In the genomic region with DNA sequence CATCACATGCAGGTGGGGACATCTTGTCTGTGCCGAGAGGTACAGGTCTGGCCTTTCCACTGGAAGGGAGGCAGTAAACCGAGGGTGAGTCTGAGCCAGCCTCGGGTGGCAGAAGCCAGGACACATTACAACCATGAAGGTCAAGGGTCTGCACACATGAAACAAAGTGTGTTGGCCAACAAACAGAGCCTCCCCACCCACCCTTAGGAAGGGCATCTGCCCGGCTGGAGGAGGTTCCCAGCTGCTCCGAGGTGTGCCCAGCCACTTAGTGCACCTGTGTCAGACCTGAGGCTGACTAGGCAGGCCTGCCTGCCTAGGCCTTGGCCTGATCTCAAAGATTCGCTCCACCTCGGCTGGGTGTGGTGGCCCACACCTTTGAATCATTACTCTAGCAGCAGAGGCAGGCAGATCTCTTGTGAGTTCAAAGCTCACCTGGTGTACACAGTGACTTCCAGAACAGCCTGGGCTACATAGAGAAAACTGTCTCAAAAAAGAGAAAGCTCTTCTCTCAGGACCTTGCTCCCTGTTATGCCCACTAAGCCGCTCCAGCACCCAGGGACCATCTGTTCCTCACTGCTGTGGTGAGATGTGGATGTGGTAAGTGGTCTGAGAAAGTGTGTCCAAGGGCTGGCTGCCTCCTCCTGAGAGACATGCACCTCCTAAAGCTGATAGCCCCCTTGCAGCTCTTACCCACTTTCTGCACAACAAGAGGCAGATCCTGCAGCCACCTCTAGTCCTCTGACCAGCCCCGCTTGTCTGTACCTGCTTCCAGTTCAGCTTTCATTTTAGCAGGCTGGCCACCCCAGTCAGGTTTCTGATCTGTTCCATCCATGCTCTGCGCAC, we compare ENCODE assay signal across 9 mouse cellular contexts. TPM values are rescaled to one million over a fixed set of nuclear protein-coding genes. Genes with fewer than 3 reads are reported as not detected.
A peak's percentile ranks its signal among the peaks of the same experiment; 100 is the strongest.
DNase-seq lines count a peak whose midpoint lies in the region; ATAC-seq and TF ChIP-seq lines count a peak whose summit lies in the region.
"Had no signal": no experiment of that assay in that cellular context is flagged by ENCODE, and none has a peak within 500 bp of the region (broad histone marks: within the 10 kb centered on the region; RNA-seq: fewer than 3 reads in every experiment).

No protein-coding gene starts in this region.

- no peak for ATAC-seq in forebrain, postnatal 0 days
- no peak for ATAC-seq in kidney, postnatal 0 days (replicated peaks; ENCODE audit: low FRiP score, low read depth)
- no peak for ATAC-seq in midbrain, postnatal 0 days (ENCODE audit: low FRiP score)

- H3K4me1 ChIP-seq in brown adipose tissue, adult 24 weeks (ENCODE audit: control insufficient read depth, insufficient read depth, insufficient read length, low read length) = peaks cover 8% of the 10 kb centered on the region; the same call in 1 of the 2 replicates
- H3K4me1 ChIP-seq in forebrain, postnatal 0 days (ENCODE audit: insufficient read depth) = peaks cover 5% of the 10 kb centered on the region
- peaks cover 4% of the 10 kb centered on the region for H3K4me1 ChIP-seq in kidney, postnatal 0 days (replicated peaks; ENCODE audit: insufficient read depth, low read length)
- H3K4me1 ChIP-seq in midbrain, postnatal 0 days (ENCODE audit: insufficient read depth, low read length) = peaks cover 7% of the 10 kb centered on the region; the same call in 1 of the 2 replicates

- H3K9ac ChIP-seq in forebrain, postnatal 0 days = peak overlapping the region; percentile 100; the same call in 1 of the 2 replicates
- no peak overlapping the region for H3K9ac ChIP-seq in kidney, postnatal 0 days (ENCODE audit: low read depth, low read length)
- H3K9ac ChIP-seq in midbrain, postnatal 0 days (replicated peaks; ENCODE audit: low read length, poor library complexity, severe bottlenecking) = no peak overlapping the region

- no peak overlapping the region for H3K4me3 ChIP-seq in brown adipose tissue, adult 24 weeks (ENCODE audit: insufficient read depth, low read depth, low read length)
- no peak overlapping the region for H3K4me3 ChIP-seq in forebrain, postnatal 0 days (ENCODE audit: low read depth, low read length)
- no peak overlapping the region for H3K4me3 ChIP-seq in kidney, postnatal 0 days (replicated peaks; ENCODE audit: low read depth, low read length)
- no peak overlapping the region for H3K4me3 ChIP-seq in midbrain, postnatal 0 days (ENCODE audit: low read depth, low read length)

- TF ChIP-seq CTCF in forebrain, postnatal 0 days (IDR thresholded peaks at IDR 0.05; ENCODE audit: low read depth) = no peak
- TF ChIP-seq CTCF in kidney, postnatal 0 days (IDR thresholded peaks at IDR 0.05; ENCODE audit: low read depth) = no peak
- TF ChIP-seq CTCF in midbrain, postnatal 0 days (IDR thresholded peaks at IDR 0.05) = no peak

- H3K4me2 ChIP-seq in forebrain, postnatal 0 days (ENCODE audit: low read depth) = 0 out of 2 replicates have a peak overlapping the region, but pooled peaks have one; percentile 98
- peak overlapping the region; percentile 97; the same call in 1 of the 2 replicates for H3K4me2 ChIP-seq in kidney, postnatal 0 days (ENCODE audit: low read length)
- peak overlapping the region; percentile 74; the same call in 1 of the 2 replicates for H3K4me2 ChIP-seq in midbrain, postnatal 0 days (ENCODE audit: low read depth, low read length, poor library complexity, severe bottlenecking)

- H3K27ac ChIP-seq in brown adipose tissue, adult 24 weeks (replicated peaks; ENCODE audit: low read depth, low read length) = peak overlapping the region; percentile 100
- H3K27ac ChIP-seq in forebrain, postnatal 0 days (ENCODE audit: low read depth, low read length) = peak overlapping the region; percentile 100
- peak overlapping the region; percentile 100 for H3K27ac ChIP-seq in kidney, postnatal 0 days
- peak overlapping the region; percentile 99 for H3K27ac ChIP-seq in midbrain, postnatal 0 days (ENCODE audit: low read depth, low read length)

- intact Hi-C loops in left cerebral cortex, postnatal 14 days (cut with DNase I) = no loop called here

- DNase-seq in left cerebral cortex, postnatal 14 days (ENCODE audit: low spot score in 2 of 2) = peak; percentile 4 to 10
- DNase-seq in left cerebral cortex, adult 11 months (ENCODE audit: low spot score) = no peak
- DNase-seq in forebrain, postnatal 0 days = no peak
- DNase-seq in kidney, postnatal 0 days (ENCODE audit: low spot score) = no peak
- no peak for DNase-seq in midbrain, postnatal 0 days (ENCODE audit: low spot score)
- DNase-seq in MN1 (ENCODE audit: low spot score) = no peak
- DNase-seq in B cell, adult 2 months = no peak

- no peaks in the 10 kb centered on the region for H3K9me3 ChIP-seq in forebrain, postnatal 0 days (ENCODE audit: low read length)
- H3K9me3 ChIP-seq in kidney, postnatal 0 days (replicated peaks; ENCODE audit: low read length) = no peaks in the 10 kb centered on the region
- H3K9me3 ChIP-seq in midbrain, postnatal 0 days (ENCODE audit: low read length) = no peaks in the 10 kb centered on the region

- WGBS in forebrain, postnatal 0 days = 86% methylated on average over 10 of the region's 10 CpGs
- WGBS in kidney, postnatal 0 days = 67% methylated on average over 10 of the region's 10 CpGs
- WGBS in midbrain, postnatal 0 days = 88% methylated on average over 10 of the region's 10 CpGs

- H3K27me3 ChIP-seq in forebrain, postnatal 0 days (ENCODE audit: insufficient read depth, low read length) = no peaks in the 10 kb centered on the region
- H3K27me3 ChIP-seq in kidney, postnatal 0 days (ENCODE audit: insufficient read depth, low read length) = no peaks in the 10 kb centered on the region
- H3K27me3 ChIP-seq in midbrain, postnatal 0 days (ENCODE audit: insufficient read depth, low read length) = no peaks in the 10 kb centered on the region

- H3K36me3 ChIP-seq in forebrain, postnatal 0 days (ENCODE audit: insufficient read depth) = peaks cover 6% of the 10 kb centered on the region
- 0 out of 2 replicates have a peak, but pooled peaks cover 4% of the 10 kb centered on the region for H3K36me3 ChIP-seq in kidney, postnatal 0 days (ENCODE audit: insufficient read depth, low read length)
- H3K36me3 ChIP-seq in midbrain, postnatal 0 days (ENCODE audit: insufficient read depth, low read length) = no peaks in the 10 kb centered on the region

RNA-seq across cellular contexts. Expression of gene Actg1, which starts 3.1 kb away (rescaled TPM):
- total RNA-seq in left cerebral cortex, postnatal 14 days (2021) = 1,000 to 10,000 TPM; 1,748 to 1,778 TPM
- 325 and 418 TPM in 2 replicates for polyA plus RNA-seq in brown adipose tissue, adult 24 weeks (2012; ENCODE audit: insufficient read depth, insufficient read length, missing spikeins)
- total RNA-seq in forebrain, postnatal 0 days (2014; rRNA removed) = 2,455 and 2,516 TPM in 2 replicates
- 4,096 and 4,381 TPM in 2 replicates for polyA plus RNA-seq in forebrain, postnatal 0 days (2015; fragmentation: Nextera tagmentation; extraction: Ambion mirVana)
- 2,251 and 2,404 TPM in 2 replicates for polyA plus RNA-seq in kidney, postnatal 0 days (2015; fragmentation: Nextera tagmentation; extraction: Ambion mirVana)
- 2,534 and 2,842 TPM in 2 replicates for total RNA-seq in midbrain, postnatal 0 days (2014; rRNA removed)
- 3,992 and 4,056 TPM in 2 replicates for polyA plus RNA-seq in midbrain, postnatal 0 days (2015; fragmentation: Nextera tagmentation; extraction: Ambion mirVana)

RNA-seq across cellular contexts. Expression of gene Fscn2, which starts 9.9 kb away (rescaled TPM):
- total RNA-seq in left cerebral cortex, postnatal 14 days (2021) = under 1 TPM in 1 of 2 experiments, not detected in 1; 0.80 TPM
- not detected in 2 replicates for polyA plus RNA-seq in brown adipose tissue, adult 24 weeks (2012; ENCODE audit: insufficient read depth, insufficient read length, missing spikeins)
- total RNA-seq in forebrain, postnatal 0 days (2014; rRNA removed) = 0.29 TPM in 1 of 2 replicates, not detected in the other
- 1.9 and 2.0 TPM in 2 replicates for polyA plus RNA-seq in forebrain, postnatal 0 days (2015; fragmentation: Nextera tagmentation; extraction: Ambion mirVana)
- 1.3 and 1.5 TPM in 2 replicates for polyA plus RNA-seq in kidney, postnatal 0 days (2015; fragmentation: Nextera tagmentation; extraction: Ambion mirVana)
- total RNA-seq in midbrain, postnatal 0 days (2014; rRNA removed) = 0.71 TPM in 1 of 2 replicates, not detected in the other
- 0.71 and 1.5 TPM in 2 replicates for polyA plus RNA-seq in midbrain, postnatal 0 days (2015; fragmentation: Nextera tagmentation; extraction: Ambion mirVana)
- total RNA-seq: left cerebral cortex, adult 18-20 months had no signal

RNA-seq across cellular contexts. Expression of gene Faap100, which starts 27.1 kb away (rescaled TPM):
- 10 to 100 TPM; 30.4 to 35.9 TPM for total RNA-seq in left cerebral cortex, postnatal 14 days (2021)
- 6.2 and 7.3 TPM in 2 replicates for polyA plus RNA-seq in brown adipose tissue, adult 24 weeks (2012; ENCODE audit: insufficient read depth, insufficient read length, missing spikeins)
- 107 and 132 TPM in 2 replicates for total RNA-seq in forebrain, postnatal 0 days (2014; rRNA removed)
- 73.4 and 97.8 TPM in 2 replicates for polyA plus RNA-seq in forebrain, postnatal 0 days (2015; fragmentation: Nextera tagmentation; extraction: Ambion mirVana)
- polyA plus RNA-seq in kidney, postnatal 0 days (2015; fragmentation: Nextera tagmentation; extraction: Ambion mirVana) = 21.9 and 26.6 TPM in 2 replicates
- total RNA-seq in midbrain, postnatal 0 days (2014; rRNA removed) = 165 and 180 TPM in 2 replicates
- 109 and 114 TPM in 2 replicates for polyA plus RNA-seq in midbrain, postnatal 0 days (2015; fragmentation: Nextera tagmentation; extraction: Ambion mirVana)

Comparison
In these comparisons a context has a peak if more than half of its experiments do, and no peak if none do; other contexts are left out.
1. DNase-seq: peak in left cerebral cortex, postnatal 14 days (2 of 2); none in left cerebral cortex, adult 11 months (single experiment), forebrain, postnatal 0 days (single experiment), kidney, postnatal 0 days (single experiment), midbrain, postnatal 0 days (single experiment), MN1 (single experiment) and B cell, adult 2 months (0 of 2).
2. Peak in every context shown above with its lines, with median percentiles within 50 percentile points of each other: H3K27ac ChIP-seq and H3K4me2 ChIP-seq.